Mouse (Mus musculus) intestine, postnatal 0 days (tissue): Measurements from ENCODE around the gene Adamts18. TPM values are rescaled to one million over a fixed set of nuclear protein-coding genes. Genes with fewer than 3 reads are reported as not detected.

Source experiments
- ATAC-seq: fragments of 200-750 bp; cut with Nextera tagmentation; 2 replicates; pipeline ENCODE4 v1.8.0; 2017; ENCODE audit warnings: mild to moderate bottlenecking, moderate TSS enrichment, moderate library complexity
- H3K27ac ChIP-seq: fragments of 300-500 bp; sonication (generic); 2 replicates; pipeline ENCODE4 v1.5.1; 2014; ENCODE audit warnings: mild to moderate bottlenecking, low read depth, low read length, moderate library complexity
- H3K27me3 ChIP-seq: fragments of 300-500 bp; sonication (generic); replicated peaks from 2 replicates; pipeline ENCODE4 v1.6.1; 2014; ENCODE audit warnings: low read length, mixed read lengths; ENCODE audit not compliant: control insufficient read depth, insufficient read depth
- H3K36me3 ChIP-seq: fragments of 300-500 bp; sonication (generic); 2 replicates; pipeline ENCODE4 v1.6.1; 2014; ENCODE audit warnings: mild to moderate bottlenecking, moderate library complexity; ENCODE audit not compliant: control insufficient read depth, insufficient read depth
- H3K4me1 ChIP-seq: fragments of 300-500 bp; sonication (generic); replicated peaks from 2 replicates; pipeline ENCODE4 v1.6.1; 2014; ENCODE audit warnings: antibody characterized with exemption, low read length, mixed read lengths; ENCODE audit not compliant: control insufficient read depth, insufficient read depth
- H3K4me2 ChIP-seq: fragments of 300-500 bp; sonication (generic); replicated peaks from 2 replicates; pipeline ENCODE4 v1.6.1; 2014; ENCODE audit warnings: low read depth, mild to moderate bottlenecking, moderate library complexity
- H3K4me3 ChIP-seq: fragments of 300-500 bp; sonication (generic); 2 replicates; pipeline ENCODE4 v1.5.1; 2014; ENCODE audit warnings: low read depth, low read length
- H3K9ac ChIP-seq: fragments of 300-500 bp; sonication (generic); 2 replicates; pipeline ENCODE4 v1.6.1; 2014; ENCODE audit warnings: mild to moderate bottlenecking, low read depth, low read length
- H3K9me3 ChIP-seq: fragments of 300-500 bp; sonication (generic); 2 replicates; pipeline ENCODE4 v1.6.1; 2016; ENCODE audit warnings: mixed run types; ENCODE audit not compliant: control insufficient read depth
- CTCF ChIP-seq: sonication (generic); IDR thresholded peaks from 2 replicates; pipeline ENCODE4 v1.5.1; 2016; ENCODE audit warnings: low read depth, mild to moderate bottlenecking, control low read depth, antibody characterized with exemption, moderate library complexity
- WGBS: fragments of 180-500 bp; shearing (Covaris S2); extraction: QIAGEN DNeasy Blood & Tissue Kit; methylation state at CpG from one replicate; pipeline ENCODE4 v1.1.7; 2014; 5-methylcytosine and 5-hydroxymethylcytosine counted together
- polyA plus RNA-seq: library from polyadenylated mRNA; unstranded; fragments of >200 nt; fragmentation: Nextera tagmentation; extraction: Ambion mirVana; gene quantifications from 2 replicates; pipeline ENCODE4 v1.2.1, GENCODE M21; 2015

Gene Adamts18
- polyA plus RNA-seq, 1 experiment from 2014 or later: 0.17 TPM

- H3K27ac ChIP-seq: no peak overlapping the region
- H3K4me2 ChIP-seq: no peak overlapping the region
- no peaks in the 10 kb centered on the region for H3K4me1 ChIP-seq
- no peaks in the 10 kb centered on the region for H3K9me3 ChIP-seq
- WGBS: 54% methylated on average over 3 of the region's 3 CpGs
- no peak overlapping the region for H3K9ac ChIP-seq
- TF ChIP-seq CTCF: no peak
- no peaks in the 10 kb centered on the region for H3K36me3 ChIP-seq
- ATAC-seq: no peak
- H3K4me3 ChIP-seq: no peak overlapping the region
- no peaks in the 10 kb centered on the region for H3K27me3 ChIP-seq
Measured at GRCm38 (mm10) chr8:113878411-113879006, 30.0 kb upstream of the Adamts18 start.

- no peaks in the 10 kb centered on the region for H3K4me1 ChIP-seq
- TF ChIP-seq CTCF: no peak
- H3K27me3 ChIP-seq: no peaks in the 10 kb centered on the region
- H3K36me3 ChIP-seq: no peaks in the 10 kb centered on the region
- H3K27ac ChIP-seq: no peak overlapping the region
- ATAC-seq: no peak
- 71% methylated on average over 12 of the region's 12 CpGs for WGBS
- H3K4me2 ChIP-seq: no peak overlapping the region
- no peak overlapping the region for H3K4me3 ChIP-seq
- H3K9ac ChIP-seq: no peak overlapping the region
- H3K9me3 ChIP-seq: no peaks in the 10 kb centered on the region
Measured at GRCm38 (mm10) chr8:113873446-113874120, 25.0 kb upstream of the Adamts18 start.

GRCm38 (mm10) chr8:113872436-113872835 is 23.9 kb upstream of the Adamts18 start:
- ATAC-seq: no peak
- Histone ChIP-seq H3K27me3 (no peaks in the 10 kb centered on the region), H3K4me1 (no peaks in the 10 kb centered on the region), H3K9me3 (no peaks in the 10 kb centered on the region), H3K4me2 (no peak overlapping the region), H3K9ac (no peak overlapping the region), H3K36me3 (no peaks in the 10 kb centered on the region), H3K27ac (no peak overlapping the region), H3K4me3 (no peak overlapping the region)
- 87% methylated on average over 6 of the region's 6 CpGs for WGBS
- no peak for TF ChIP-seq CTCF

- H3K9me3 ChIP-seq: no peaks in the 10 kb centered on the region
- H3K27me3 ChIP-seq: no peaks in the 10 kb centered on the region
- H3K9ac ChIP-seq: no peak overlapping the region
- H3K4me1 ChIP-seq: no peaks in the 10 kb centered on the region
- no peak overlapping the region for H3K27ac ChIP-seq
- 80% methylated on average over 4 of the region's 4 CpGs for WGBS
- H3K4me2 ChIP-seq: no peak overlapping the region
- H3K4me3 ChIP-seq: no peak overlapping the region
- no peaks in the 10 kb centered on the region for H3K36me3 ChIP-seq
- no peak for ATAC-seq
- TF ChIP-seq CTCF: no peak
Measured at GRCm38 (mm10) chr8:113866530-113866929, 18.0 kb upstream of the Adamts18 start.

- Histone ChIP-seq H3K27ac (no peak overlapping the region), H3K9ac (no peak overlapping the region), H3K4me2 (no peak overlapping the region), H3K4me3 (no peak overlapping the region), H3K27me3 (no peaks in the 10 kb centered on the region), H3K9me3 (no peaks in the 10 kb centered on the region), H3K4me1 (no peaks in the 10 kb centered on the region), H3K36me3 (no peaks in the 10 kb centered on the region)
- TF ChIP-seq CTCF: no peak
- 76% methylated on average over 13 of the region's 13 CpGs for WGBS
- ATAC-seq: no peak
Measured at GRCm38 (mm10) chr8:113865326-113866093, 17.0 kb upstream of the Adamts18 start.

GRCm38 (mm10) chr8:113859890-113860683 is 11.5 kb upstream of the Adamts18 start:
- H3K9ac ChIP-seq: no peak overlapping the region
- TF ChIP-seq CTCF: no peak
- no peak for ATAC-seq
- H3K9me3 ChIP-seq: no peaks in the 10 kb centered on the region
- H3K27ac ChIP-seq: no peak overlapping the region
- no peaks in the 10 kb centered on the region for H3K36me3 ChIP-seq
- WGBS: 80% methylated on average over 12 of the region's 12 CpGs
- no peak overlapping the region for H3K4me2 ChIP-seq
- no peaks in the 10 kb centered on the region for H3K4me1 ChIP-seq
- H3K4me3 ChIP-seq: no peak overlapping the region
- H3K27me3 ChIP-seq: no peaks in the 10 kb centered on the region
